Mouse (Mus musculus) kidney, adult 2 months (tissue): ENCODE results near the gene Pla2g4b.

Experiments used
- CTCF ChIP-seq: fragments of 200-500 bp; conservative IDR thresholded peaks from 2 replicates; pipeline ENCODE4 v1.5.1; 2011; ENCODE audit warnings: low read depth, mild to moderate bottlenecking, control low read depth, low read length, moderate library complexity, mixed read lengths; ENCODE audit not compliant: insufficient read depth, insufficient read length
- POLR2A ChIP-seq: fragments of 200-500 bp; IDR thresholded peaks from one replicate; pipeline ENCODE4 v1.6.1; 2011; ENCODE audit warnings: low read depth, low read length, control low read depth

- TF ChIP-seq CTCF (no peak), POLR2A (no peak)
Observed at GRCm38 (mm10) chr2:120090979-120091378, 57.8 kb downstream of the Pla2g4b start.
